In genomic region chr7:90252946-90253345, GRCm38 (mm10) we compare ENCODE assay signal across 15 mouse cellular contexts. TPM values are rescaled to one million over a fixed set of nuclear protein-coding genes. Genes with fewer than 3 reads are reported as not detected.
DNase-seq lines count a peak whose midpoint lies in the region; ATAC-seq and TF ChIP-seq lines count a peak whose summit lies in the region.
"Had no signal": no experiment of that assay in that cellular context is flagged by ENCODE, and none has a peak within 500 bp of the region (broad histone marks: within the 10 kb centered on the region; RNA-seq: fewer than 3 reads in every experiment).

No protein-coding gene starts in this region.

- H3K4me3 ChIP-seq in kidney, adult 2 months (ENCODE audit: insufficient read depth, low read depth, low read length), result no peak overlapping the region
- H3K4me3 ChIP-seq in forebrain, embryonic 13.5 days, result no peak overlapping the region
- H3K4me3 ChIP-seq: hindbrain, embryonic 10.5 days; limb, embryonic 13.5 days; myocyte had no signal

- H3K27ac ChIP-seq in kidney, adult 2 months (ENCODE audit: insufficient read depth, low read depth, low read length), result no peak overlapping the region
- H3K27ac ChIP-seq in forebrain, embryonic 13.5 days, result no peak overlapping the region
- H3K27ac ChIP-seq: hindbrain, embryonic 10.5 days; limb, embryonic 13.5 days; macrophage had no signal

- TF ChIP-seq CTCF in kidney, adult 2 months (conservative IDR thresholded peaks at IDR 0.05; ENCODE audit: insufficient read depth, insufficient read length, low read depth, low read length), result no peak; the same call in 1 of the 2 replicates

- peak; percentile 12 to 16 for DNase-seq in cerebellum, postnatal 10 days
- DNase-seq in kidney, adult 2 months, result peak; percentile 47
- no peak for DNase-seq in kidney, adult 11 months
- DNase-seq in 3T3-L1 (ENCODE audit: low read depth, low spot score) (peak; percentile 60), adipocyte (ENCODE audit: low spot score) (peak; percentile 17)
- no peak for DNase-seq in urinary bladder, postnatal 4 days (ENCODE audit: low spot score in 2 of 2)
- DNase-seq: heart, adult 11 months; thymus, adult 2 months had no signal

- H3K4me1 ChIP-seq in kidney, adult 2 months (ENCODE audit: control insufficient read depth, insufficient read depth, low read length), result no peaks in the 10 kb centered on the region
- no peaks in the 10 kb centered on the region for H3K4me1 ChIP-seq in forebrain, embryonic 13.5 days
- H3K4me1 ChIP-seq: hindbrain, embryonic 10.5 days; limb, embryonic 13.5 days had no signal

- H3K36me3 ChIP-seq in kidney, adult 2 months (ENCODE audit: control insufficient read depth, insufficient read depth, low read length), result no peaks in the 10 kb centered on the region
- no peaks in the 10 kb centered on the region for H3K36me3 ChIP-seq in forebrain, embryonic 13.5 days (ENCODE audit: poor library complexity, severe bottlenecking)
- H3K36me3 ChIP-seq: hindbrain, embryonic 10.5 days; limb, embryonic 13.5 days had no signal

- no peak for ATAC-seq in cerebellum, adult (ENCODE audit: insufficient number of reproducible peaks, low FRiP score, low TSS enrichment)
- no peak for ATAC-seq in forebrain, embryonic 13.5 days

- WGBS in kidney, adult 2 months, result 60% methylated on average over 5 of the region's 5 CpGs
- 72% methylated on average over 5 of the region's 5 CpGs for WGBS in forebrain, embryonic 13.5 days

- no peak overlapping the region for H3K4me2 ChIP-seq in forebrain, embryonic 13.5 days
- H3K4me2 ChIP-seq: limb, embryonic 13.5 days had no signal

- no peak overlapping the region for H3K9ac ChIP-seq in forebrain, embryonic 13.5 days
- H3K9ac ChIP-seq: limb, embryonic 13.5 days had no signal

- no peaks in the 10 kb centered on the region for H3K9me3 ChIP-seq in forebrain, embryonic 13.5 days (replicated peaks)
- H3K9me3 ChIP-seq: hindbrain, embryonic 10.5 days; limb, embryonic 13.5 days had no signal

- TF ChIP-seq POLR2A in kidney, adult 2 months (IDR thresholded peaks at IDR 0.05; ENCODE audit: low read depth, low read length), result no peak

- H3K27me3 ChIP-seq in kidney, adult 2 months (replicated peaks; ENCODE audit: control insufficient read depth, insufficient read depth, low read length), result no peaks in the 10 kb centered on the region
- H3K27me3 ChIP-seq in forebrain, embryonic 13.5 days, result no peaks in the 10 kb centered on the region
- H3K27me3 ChIP-seq: limb, embryonic 13.5 days had no signal

RNA-seq across cellular contexts. Expression of gene Ccdc83, which starts 12.6 kb away (rescaled TPM):
- not detected in 2 replicates for polyA plus RNA-seq in kidney, adult 2 months (2012; rRNA removed)
- polyA plus RNA-seq in forebrain, embryonic 13.5 days (2015; fragmentation: Nextera tagmentation; extraction: Ambion mirVana), result not detected in 2 replicates
- polyA plus RNA-seq: forebrain, embryonic 11.5 days; hindbrain, embryonic 10.5 days; limb, embryonic 13.5 days; macrophage; thymus, adult 2 months had no signal

RNA-seq across cellular contexts. Expression of gene Sytl2, which starts 49.1 kb away (rescaled TPM):
- 9.0 and 9.6 TPM in 2 replicates for polyA plus RNA-seq in kidney, adult 2 months (2012; rRNA removed)
- polyA plus RNA-seq in forebrain, embryonic 13.5 days (2015; fragmentation: Nextera tagmentation; extraction: Ambion mirVana), result 0.94 and 0.97 TPM in 2 replicates

Comparison
In these comparisons a context has a peak if more than half of its experiments do, and no peak if none do; other contexts are left out.
1. DNase-seq: peak in cerebellum, postnatal 10 days (2 of 2), kidney, adult 2 months (single experiment), 3T3-L1 (single experiment) and adipocyte (single experiment); none in kidney, adult 11 months (single experiment) and urinary bladder, postnatal 4 days (0 of 2).